Mouse (Mus musculus) MEL (cell line): ENCODE results near the gene Ranbp2. TPM values are rescaled to one million over a fixed set of nuclear protein-coding genes. Genes with fewer than 3 reads are reported as not detected.

Source experiments
- DNase-seq: peaks from one replicate; pipeline ENCODE4 v3.0.0; 2011; ENCODE audit warnings: low read depth, low spot score
- H3K27ac ChIP-seq: 2 replicates; pipeline ENCODE4 v1.5.1; 2012; ENCODE audit warnings: low read depth, mild to moderate bottlenecking, control low read depth, low read length, moderate library complexity; ENCODE audit not compliant: control insufficient read depth
- H3K27me3 ChIP-seq, 2 experiments: fragments of 150-350 bp in 1 of 2; sonication (generic) in 1 of 2; 2 replicates each; pipeline ENCODE4 v1.6.1; 2012; ENCODE audit warnings: low read length in 2 of 2, mild to moderate bottlenecking in 2 of 2, improper control_type of control experiment in 1 of 2, moderate library complexity in 1 of 2; ENCODE audit not compliant: insufficient read depth in 2 of 2, control insufficient read depth in 1 of 2
- H3K36me3 ChIP-seq, 2 experiments: 2 replicates each; pipeline ENCODE4 v1.6.1; 2012 to 2014; ENCODE audit warnings: low read length in 2 of 2, improper control_type of control experiment in 1 of 2, inconsistent platforms in 1 of 2, mild to moderate bottlenecking in 1 of 2; ENCODE audit not compliant: insufficient read depth in 2 of 2, control insufficient read depth in 1 of 2
- H3K4me1 ChIP-seq, 2 experiments: fragments of 150-350 bp in 1 of 2; sonication (generic) in 1 of 2; 2 replicates each; pipeline ENCODE4 v1.6.1; 2012; ENCODE audit warnings: low read length in 2 of 2, improper control_type of control experiment in 1 of 2, mild to moderate bottlenecking in 1 of 2; ENCODE audit not compliant: insufficient read depth in 2 of 2, control insufficient read depth in 1 of 2
- H3K4me3 ChIP-seq, 2 experiments: fragments of 150-350 bp in 1 of 2; sonication (generic) in 1 of 2; 2 replicates each; pipeline ENCODE4 v1.5.1; 2012; ENCODE audit warnings: low read depth in 2 of 2, low read length in 2 of 2, mild to moderate bottlenecking in 2 of 2, moderate library complexity in 2 of 2, control low read depth in 1 of 2, improper control_type of control experiment in 1 of 2; ENCODE audit not compliant: control insufficient read depth in 1 of 2, insufficient read depth in 1 of 2
- H3K79me2 ChIP-seq: 2 replicates; pipeline ENCODE4 v1.6.1; 2012; ENCODE audit warnings: mild to moderate bottlenecking, low read length, moderate library complexity; ENCODE audit not compliant: control insufficient read depth, poor library complexity, insufficient read depth
- H3K9ac ChIP-seq: 2 replicates; pipeline ENCODE4 v1.6.1; 2012; ENCODE audit warnings: low read depth, mild to moderate bottlenecking, control low read depth, low read length, moderate library complexity; ENCODE audit not compliant: control insufficient read depth, poor library complexity, severe bottlenecking
- H3K9me3 ChIP-seq: fragments of 150-350 bp; sonication (generic); replicated peaks from 2 replicates; pipeline ENCODE4 v1.6.1; 2012; ENCODE audit warnings: mild to moderate bottlenecking, low read length, improper control_type of control experiment, moderate library complexity; ENCODE audit not compliant: insufficient read depth
- CHD2 ChIP-seq: IDR thresholded peaks from 2 replicates; pipeline ENCODE4 v1.6.1; 2011; ENCODE audit warnings: low read length, improper control_type of control experiment
- EP300 ChIP-seq, 2 experiments: IDR thresholded peaks; 2 replicates each; pipeline ENCODE4 v1.6.1; 2011; ENCODE audit warnings: improper control_type of control experiment in 2 of 2, low read length in 2 of 2, low read depth in 1 of 2, mild to moderate bottlenecking in 1 of 2
- ETS1 ChIP-seq: IDR thresholded peaks from 2 replicates; pipeline ENCODE4 v1.6.1; 2012; ENCODE audit warnings: low read depth, mild to moderate bottlenecking, inconsistent platforms, low read length, improper control_type of control experiment, moderate library complexity
- GABPA ChIP-seq: IDR thresholded peaks from 2 replicates; pipeline ENCODE4 v1.6.1; 2012; ENCODE audit warnings: low read depth, mild to moderate bottlenecking, inconsistent platforms, low read length, improper control_type of control experiment, moderate library complexity
- GATA1 ChIP-seq: IDR thresholded peaks from 2 replicates; pipeline ENCODE4 v1.6.1; 2011; ENCODE audit warnings: low read depth, low read length, improper control_type of control experiment
- KAT2A ChIP-seq: conservative IDR thresholded peaks from 2 replicates; pipeline ENCODE4 v1.6.1; 2012; ENCODE audit warnings: low read depth, low read length, improper control_type of control experiment, inconsistent platforms
- MAFK ChIP-seq: IDR thresholded peaks from 2 replicates; pipeline ENCODE4 v1.6.1; 2011; ENCODE audit warnings: low read depth, mild to moderate bottlenecking, low read length, improper control_type of control experiment, borderline replicate concordance
- MAX ChIP-seq: IDR thresholded peaks from 2 replicates; pipeline ENCODE4 v1.6.1; 2011; ENCODE audit warnings: low read length, improper control_type of control experiment
- MAZ ChIP-seq: IDR thresholded peaks from 2 replicates; pipeline ENCODE4 v1.6.1; 2012; ENCODE audit warnings: low read depth, mild to moderate bottlenecking, inconsistent platforms, low read length, improper control_type of control experiment
- MYC ChIP-seq: IDR thresholded peaks from 2 replicates; pipeline ENCODE4 v1.6.1; 2011; ENCODE audit warnings: low read depth, mild to moderate bottlenecking, low read length, improper control_type of control experiment, moderate library complexity
- POLR2AphosphoS2 ChIP-seq: IDR thresholded peaks from 2 replicates; pipeline ENCODE4 v1.6.1; 2011; ENCODE audit warnings: low read length, improper control_type of control experiment
- RAD21 ChIP-seq: IDR thresholded peaks from 2 replicates; pipeline ENCODE4 v1.6.1; 2011; ENCODE audit warnings: mild to moderate bottlenecking, low read depth, low read length, improper control_type of control experiment
- RCOR1 ChIP-seq: IDR thresholded peaks from 2 replicates; pipeline ENCODE4 v1.6.1; 2012; ENCODE audit warnings: low read depth, mild to moderate bottlenecking, inconsistent platforms, low read length, improper control_type of control experiment
- TAL1 ChIP-seq: IDR thresholded peaks from 2 replicates; pipeline ENCODE4 v1.6.1; 2012; ENCODE audit warnings: mild to moderate bottlenecking, inconsistent platforms, low read length, moderate library complexity, mixed read lengths
- TCF12 ChIP-seq: IDR thresholded peaks from 2 replicates; pipeline ENCODE4 v1.6.1; 2014; ENCODE audit warnings: low read depth, mild to moderate bottlenecking, inconsistent platforms, low read length, improper control_type of control experiment, moderate library complexity
- UBTF ChIP-seq: IDR thresholded peaks from 2 replicates; pipeline ENCODE4 v1.6.1; 2012; ENCODE audit warnings: low read depth, mild to moderate bottlenecking, inconsistent platforms, low read length, improper control_type of control experiment, moderate library complexity, borderline replicate concordance; ENCODE audit not compliant: insufficient read depth
- USF1 ChIP-seq: IDR thresholded peaks from 2 replicates; pipeline ENCODE4 v1.6.1; 2014; ENCODE audit warnings: low read depth, mild to moderate bottlenecking, inconsistent platforms, low read length, improper control_type of control experiment, moderate library complexity
- ZC3H11A ChIP-seq: IDR thresholded peaks from 2 replicates; pipeline ENCODE4 v1.6.1; 2012; ENCODE audit warnings: low read depth, mild to moderate bottlenecking, inconsistent platforms, low read length, improper control_type of control experiment
- ZKSCAN1 ChIP-seq: IDR thresholded peaks from 2 replicates; pipeline ENCODE4 v1.6.1; 2012; ENCODE audit warnings: low read depth, mild to moderate bottlenecking, inconsistent platforms, low read length, improper control_type of control experiment, moderate library complexity
- ZNF384 ChIP-seq: IDR thresholded peaks from 2 replicates; pipeline ENCODE4 v1.6.1; 2012; ENCODE audit warnings: low read depth, mild to moderate bottlenecking, inconsistent platforms, low read length, improper control_type of control experiment
- polyA plus RNA-seq, 2 experiments: library from polyadenylated mRNA; stranded (reverse) in 1 of 2; unstranded in 1 of 2; fragments of >175 nt in 1 of 2; fragments of >200 nt in 1 of 2; gene quantifications; 2 replicates each; pipeline versions ENCODE4 v1.2.1 to v1.2.4; 2012; ENCODE audit warnings: low replicate concordance in 2 of 2, low read depth in 1 of 2; ENCODE audit not compliant: insufficient read length in 2 of 2, insufficient read depth in 1 of 2, missing spikeins in 1 of 2
- total RNA-seq: library from RNA; depleted of rRNA; stranded (reverse); fragments of 300-350 nt; gene quantifications from 2 replicates; pipeline ENCODE4 v1.2.3, GENCODE M21; 2012

Ranbp2 gene
- total and polyA plus RNA-seq, 3 experiments = 52.3 to 114 (median 73.5) TPM

DNA sequence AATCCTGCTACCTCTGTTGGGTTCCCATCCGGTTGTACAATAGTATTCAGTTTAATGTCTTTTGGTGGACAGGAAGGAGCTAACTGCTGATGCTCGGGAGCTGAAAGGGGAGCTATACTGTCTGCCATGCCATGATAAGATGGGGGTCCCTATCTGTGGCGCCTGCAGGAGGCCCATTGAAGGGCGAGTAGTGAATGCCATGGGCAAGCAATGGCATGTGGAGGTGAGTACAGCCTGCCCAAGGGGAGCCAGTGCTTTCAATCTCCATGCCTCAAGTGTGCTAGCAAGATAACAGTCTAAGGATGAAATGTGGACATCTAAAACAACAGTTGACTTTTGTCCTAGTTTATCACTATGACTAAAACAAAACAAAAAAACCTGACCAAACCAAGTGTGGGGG is 34.4 kb upstream of the Ranbp2 start:
- DNase-seq = peak; percentile 36
- H3K9ac ChIP-seq = no peak overlapping the region
- no peak overlapping the region for H3K27ac ChIP-seq
- no peaks in the 10 kb centered on the region for H3K9me3 ChIP-seq
- no peak overlapping the region for H3K4me3 ChIP-seq
- no peaks in the 10 kb centered on the region for H3K27me3 ChIP-seq
- H3K36me3 ChIP-seq = peaks cover 5 to 17% of the 10 kb centered on the region in 2 experiments
- TF ChIP-seq EP300 (IDR thresholded peaks at IDR 0.05; ENCODE audit: low read depth in 1 of 2, low read length in 2 of 2) (peak; percentile 31 to 52; a peak in 2 of 4 replicates), ZNF384 (no peak), TCF12 (peak; percentile 32; the same call in 1 of the 2 replicates), TAL1 (peak; percentile 55), CHD2 (no peak), GATA1 (peak; percentile 33; the same call in 1 of the 2 replicates), USF1 (no peak)
- TF ChIP-seq, all 39 proteins: peak for 4
- Histone ChIP-seq H3K79me2 (no peaks in the 10 kb centered on the region), H3K4me1 (no peaks in the 10 kb centered on the region)

- H3K4me1 ChIP-seq = no peaks in the 10 kb centered on the region
- H3K9me3 ChIP-seq = no peaks in the 10 kb centered on the region
- no peak overlapping the region for H3K9ac ChIP-seq
- H3K27me3 ChIP-seq = no peaks in the 10 kb centered on the region
- H3K27ac ChIP-seq = no peak overlapping the region
- no peak for DNase-seq
- H3K4me3 ChIP-seq = no peak overlapping the region
- H3K79me2 ChIP-seq = no peaks in the 10 kb centered on the region
- no peak for TF ChIP-seq POLR2AphosphoS2
- TF ChIP-seq UBTF = no peak
- TF ChIP-seq ETS1 = no peak
- no peak for TF ChIP-seq GABPA
- no peak for TF ChIP-seq MYC
- H3K36me3 ChIP-seq = peaks cover 5 to 17% of the 10 kb centered on the region in 2 experiments
Observed at GRCm38 (mm10) chr10:58412852-58413251, 33.9 kb upstream of the Ranbp2 start.

DNA sequence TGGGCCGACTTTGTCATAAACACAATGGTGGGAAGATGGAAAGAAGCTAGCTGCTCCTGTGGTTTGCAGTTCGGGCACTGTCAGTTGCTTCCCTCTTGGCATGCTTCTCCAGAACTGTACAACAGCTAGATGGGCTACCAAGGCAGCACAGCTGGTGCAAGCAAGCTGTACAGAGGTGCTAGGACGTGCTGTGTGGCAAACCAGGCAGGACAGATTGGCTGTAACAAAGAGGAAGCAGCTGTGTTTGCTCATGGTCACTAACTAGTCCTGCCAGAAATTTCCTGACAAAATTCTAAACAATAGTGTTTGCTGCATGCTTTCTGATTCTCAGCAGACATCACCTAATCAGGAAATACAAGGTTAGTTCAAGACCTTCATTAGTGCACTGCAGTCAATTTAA is 30.0 kb upstream of the Ranbp2 start:
- no peak for DNase-seq
- Histone ChIP-seq H3K9me3 (no peaks in the 10 kb centered on the region), H3K9ac (no peak overlapping the region), H3K36me3 (peaks cover 4 to 11% of the 10 kb centered on the region in 2 experiments), H3K4me3 (no peak overlapping the region), H3K27me3 (no peaks in the 10 kb centered on the region), H3K79me2 (no peaks in the 10 kb centered on the region), H3K4me1 (no peaks in the 10 kb centered on the region), H3K27ac (no peak overlapping the region)
- TF ChIP-seq RCOR1 (no peak), MAFK (no peak), ZC3H11A (no peak), ZNF384 (no peak), CHD2 (no peak), MAZ (no peak), MYC (no peak), USF1 (no peak), RAD21 (no peak), ZKSCAN1 (no peak), KAT2A (no peak), MAX (no peak)
